Mouse (Mus musculus) bone marrow, adult 2 months (tissue): ENCODE data around the gene Glra1.

Experiments
- CTCF ChIP-seq: fragments of 200-500 bp; IDR thresholded peaks from 2 replicates; pipeline ENCODE4 v1.5.1; 2011; ENCODE audit warnings: low read length, control low read depth; ENCODE audit not compliant: control insufficient read depth, insufficient read depth
- POLR2A ChIP-seq: fragments of 200-500 bp; IDR thresholded peaks from 2 replicates; pipeline ENCODE4 v1.6.1; 2011; ENCODE audit warnings: low read depth, mild to moderate bottlenecking, control low read depth, low read length, borderline replicate concordance; ENCODE audit not compliant: control insufficient read depth

DNA sequence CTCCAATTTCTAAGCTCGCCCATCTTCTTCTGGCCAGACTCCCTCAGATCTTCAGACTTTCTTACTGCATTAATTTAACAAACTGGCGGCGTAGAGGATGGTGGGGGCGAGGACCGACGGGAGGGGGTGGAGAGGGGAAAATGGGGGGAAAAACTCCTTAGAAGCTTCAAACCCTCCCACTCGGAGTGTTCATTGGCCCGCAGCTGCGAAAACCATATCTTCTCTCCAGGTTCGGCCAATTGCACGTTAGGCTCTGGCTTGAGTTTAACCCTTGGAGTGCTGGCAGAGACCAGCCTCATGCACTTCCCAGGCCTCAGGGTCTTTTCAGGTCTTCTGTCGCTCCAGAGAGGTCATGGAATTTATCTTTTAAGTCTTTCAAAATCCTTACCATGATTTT, 524 bp upstream of the Glra1 start:
- TF ChIP-seq CTCF (no peak), POLR2A (no peak)
